1 mouse cellular context compared by ENCODE assay signal in the genomic region with DNA sequence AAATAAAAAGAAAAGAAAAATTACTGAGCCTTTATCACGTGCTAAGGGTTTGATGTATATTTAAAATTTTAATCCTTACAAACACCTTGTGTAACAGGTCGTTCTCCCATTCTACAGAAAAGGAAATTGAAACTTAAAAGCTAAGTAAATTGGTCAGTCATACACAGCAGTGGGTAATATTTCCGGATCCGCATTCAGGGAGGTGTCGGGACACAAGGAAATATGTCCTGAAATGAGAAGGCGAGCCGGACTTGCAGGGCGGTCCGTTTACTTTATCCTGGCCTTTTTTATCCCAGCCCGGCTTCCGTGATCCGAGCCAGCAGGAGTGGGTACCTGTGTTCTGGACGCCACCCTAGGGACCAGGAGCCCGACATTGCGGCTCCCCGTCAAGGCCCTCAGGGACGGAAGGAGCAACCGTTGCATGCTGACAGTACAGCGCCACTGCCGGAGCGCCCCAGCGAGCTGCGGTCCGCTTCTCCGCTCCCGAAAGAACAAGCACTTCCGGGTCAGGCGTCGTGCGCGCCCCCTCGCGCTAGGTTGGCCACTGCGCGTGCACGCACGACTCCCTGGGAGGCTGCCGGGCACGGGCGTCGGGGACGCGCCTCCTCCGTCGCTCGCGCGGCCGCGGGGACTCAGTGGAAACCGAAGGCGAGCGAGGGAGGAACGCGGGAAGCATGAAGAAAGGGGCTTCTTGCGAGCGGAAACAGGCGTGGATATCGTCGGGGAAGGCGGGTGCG.
TF ChIP-seq lines count a peak whose summit lies in the region.

A gene (plus strand): TSS at position 508 of the 737 bp plus-strand sequence.
A gene (minus strand): TSS at position 512 of the 737 bp plus-strand sequence.

TF ChIP-seq in MEL, 35 proteins besides CTCF, POLR2A, EP300 and RAD21 (continued from another document):
- TF ChIP-seq SIN3A (IDR thresholded peaks at IDR 0.05; ENCODE audit: low read length) (peak; percentile 91), KAT2A (conservative IDR thresholded peaks at IDR 0.05; ENCODE audit: low read depth, low read length) (peak; percentile 69; the same call in 1 of the 2 replicates), MAFK (IDR thresholded peaks at IDR 0.05; ENCODE audit: borderline replicate concordance, low read depth, low read length) (0 out of 2 replicates have a peak, but pooled peaks have one; percentile 9), ZC3H11A (IDR thresholded peaks at IDR 0.05; ENCODE audit: low read depth, low read length) (no peak), TAL1 (IDR thresholded peaks at IDR 0.05; ENCODE audit: low read length) (no peak), UBTF (IDR thresholded peaks at IDR 0.05; ENCODE audit: borderline replicate concordance, insufficient read depth, low read depth, low read length) (no peak), GATA1 (IDR thresholded peaks at IDR 0.05; ENCODE audit: low read depth, low read length) (no peak), USF1 (IDR thresholded peaks at IDR 0.05; ENCODE audit: low read depth, low read length) (peak; percentile 7; the same call in 1 of the 2 replicates), TCF12 (IDR thresholded peaks at IDR 0.05; ENCODE audit: low read depth, low read length) (peak; percentile 85), NELFE (IDR thresholded peaks at IDR 0.05; ENCODE audit: low read depth, low read length) (peak; percentile 99), CHD1 (IDR thresholded peaks at IDR 0.05; ENCODE audit: low read depth, low read length) (peak; percentile 91; the same call in 1 of the 2 replicates), MYB (IDR thresholded peaks at IDR 0.05; ENCODE audit: low read depth, low read length) (peak; percentile 51; the same call in 1 of the 2 replicates), MAZ (IDR thresholded peaks at IDR 0.05; ENCODE audit: low read depth, low read length) (peak; percentile 82; the same call in 1 of the 2 replicates), GABPA (IDR thresholded peaks at IDR 0.05; ENCODE audit: low read depth, low read length) (peak; percentile 41; the same call in 1 of the 2 replicates), MXI1 (IDR thresholded peaks at IDR 0.05; ENCODE audit: low read depth, low read length) (peak; percentile 84; the same call in 1 of the 2 replicates), E2F4 (IDR thresholded peaks at IDR 0.05; ENCODE audit: borderline replicate concordance, low read depth, low read length) (peak; percentile 70; the same call in 1 of the 2 replicates), ZNF384 (IDR thresholded peaks at IDR 0.05; ENCODE audit: low read depth, low read length) (no peak), ELF1 (IDR thresholded peaks at IDR 0.05; ENCODE audit: low read depth, low read length) (peak; percentile 94), RCOR1 (IDR thresholded peaks at IDR 0.05; ENCODE audit: low read depth, low read length) (no peak), ZMIZ1 (IDR thresholded peaks at IDR 0.05; ENCODE audit: low read depth, low read length) (peak; percentile 96), BHLHE40 (IDR thresholded peaks at IDR 0.05; ENCODE audit: borderline replicate concordance, low read depth, low read length) (peak; percentile 51; the same call in 1 of the 2 replicates), JUND (IDR thresholded peaks at IDR 0.05; ENCODE audit: low read depth, low read length) (no peak)
